Mouse (Mus musculus) stomach, embryonic 14.5 days (tissue): ENCODE data around the gene Rap2c. TPM values are rescaled to one million over a fixed set of nuclear protein-coding genes. Genes with fewer than 3 reads are reported as not detected.

ENCODE experiments used
- polyA plus RNA-seq: library from polyadenylated mRNA; unstranded; fragments of >200 nt; fragmentation: Nextera tagmentation; extraction: Ambion mirVana; gene quantifications from 2 replicates; pipeline ENCODE4 v1.2.1, GENCODE M21; 2014

Rap2c gene
- polyA plus RNA-seq, 1 experiment from 2014 or later = 26.5 TPM

Other genes starting within 250 kb of the Rap2c start
- 9.2 and 10.0 TPM in 2 replicates for gene Stk26, start 177.0 kb downstream of the Rap2c start, polyA plus RNA-seq
- gene Frmd7, start 75.3 kb downstream of the Rap2c start, polyA plus RNA-seq = not detected in 2 replicates
- gene Mbnl3, start 188.5 kb upstream of the Rap2c start, polyA plus RNA-seq = 13.6 and 14.7 TPM in 2 replicates